Mouse (Mus musculus) liver, adult 2 months (tissue): ENCODE measurements around the gene Mob1a.

Source experiments
- CTCF ChIP-seq: fragments of 200-500 bp; IDR thresholded peaks from 2 replicates; pipeline ENCODE4 v1.5.1; 2011; ENCODE audit warnings: low read depth, low read length, control low read depth
- POLR2A ChIP-seq: fragments of 200-500 bp; IDR thresholded peaks from 2 replicates; pipeline ENCODE4 v1.6.1; 2011; ENCODE audit warnings: low read length, control low read depth; ENCODE audit not compliant: insufficient read depth; ENCODE audit errors: extremely low read depth

DNA sequence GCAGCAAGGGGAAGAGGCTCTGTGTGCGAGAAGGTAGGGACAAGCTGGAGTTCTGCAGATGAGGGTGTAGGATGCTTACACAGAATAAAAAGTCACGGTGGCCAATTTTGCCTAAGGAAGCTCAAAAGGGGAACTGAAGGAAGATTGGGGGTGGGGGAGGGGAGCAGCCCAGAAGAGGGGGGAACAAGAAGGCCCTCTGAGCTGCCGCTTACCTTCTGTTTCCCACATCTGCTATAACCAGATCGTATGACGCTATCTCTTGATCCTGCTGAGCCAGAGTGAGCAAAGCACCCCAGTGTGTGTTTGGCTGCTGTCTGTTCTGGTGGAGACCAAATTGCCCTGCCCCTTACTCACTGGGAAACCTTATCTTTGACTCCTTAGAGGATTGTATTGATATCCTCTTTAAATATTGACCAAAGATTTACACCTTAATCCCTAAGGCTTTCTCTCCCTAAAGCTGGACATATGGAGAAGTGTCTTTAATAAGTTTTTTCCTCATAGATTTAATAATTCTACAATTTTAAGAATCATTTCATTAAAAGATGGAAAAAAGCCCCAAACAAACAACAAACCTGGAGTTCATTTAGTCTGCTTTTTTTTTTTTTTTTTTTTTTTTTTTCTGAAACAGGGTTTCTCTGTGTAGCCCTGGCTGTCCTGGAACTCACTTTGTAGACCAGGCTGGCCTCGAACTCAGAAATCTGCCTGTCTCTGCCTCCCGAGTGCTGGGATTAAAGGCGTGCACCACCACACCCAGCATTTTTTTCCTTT is 2.0 kb upstream of the Mob1a start:
- TF ChIP-seq CTCF (no peak), POLR2A (no peak)
